Mouse (Mus musculus) heart, embryonic 16.5 days (tissue): Measurements from ENCODE around the gene Srpr. TPM values are rescaled to one million over a fixed set of nuclear protein-coding genes. Genes with fewer than 3 reads are reported as not detected.

Experiments used
- ATAC-seq: fragments of 200-750 bp; cut with Nextera tagmentation; replicated peaks from 2 replicates; pipeline ENCODE4 v1.8.0; 2017; ENCODE audit warnings: moderate number of reproducible peaks; ENCODE audit not compliant: insufficient read depth, low FRiP score; ENCODE audit errors: extremely low read depth
- H3K27ac ChIP-seq: fragments of 300-500 bp; sonication (generic); 2 replicates; pipeline ENCODE4 v1.5.1; 2014; ENCODE audit warnings: mild to moderate bottlenecking, low read length, control low read depth, moderate library complexity
- H3K27me3 ChIP-seq: fragments of 300-500 bp; sonication (generic); 2 replicates; pipeline ENCODE4 v1.6.1; 2014; ENCODE audit warnings: low read length, mixed read lengths; ENCODE audit not compliant: control insufficient read depth, insufficient read depth
- H3K36me3 ChIP-seq: fragments of 300-500 bp; sonication (generic); 2 replicates; pipeline ENCODE4 v1.6.1; 2014; ENCODE audit not compliant: control insufficient read depth, insufficient read depth
- H3K4me1 ChIP-seq: fragments of 300-500 bp; sonication (generic); 2 replicates; pipeline ENCODE4 v1.6.1; 2014; ENCODE audit warnings: low read length, mixed read lengths; ENCODE audit not compliant: control insufficient read depth, insufficient read depth
- H3K4me2 ChIP-seq: fragments of 300-500 bp; sonication (generic); 2 replicates; pipeline ENCODE4 v1.6.1; 2014; ENCODE audit warnings: low read depth, mild to moderate bottlenecking, control low read depth, low read length
- H3K4me3 ChIP-seq: fragments of 300-500 bp; sonication (generic); 2 replicates; pipeline ENCODE4 v1.5.1; 2014; ENCODE audit warnings: mild to moderate bottlenecking, control low read depth, low read length
- H3K9ac ChIP-seq: fragments of 300-500 bp; sonication (generic); 2 replicates; pipeline ENCODE4 v1.6.1; 2014; ENCODE audit warnings: low read length, control low read depth
- H3K9me3 ChIP-seq: fragments of 300-500 bp; sonication (generic); replicated peaks from 2 replicates; pipeline ENCODE4 v1.6.1; 2016; ENCODE audit warnings: low read length; ENCODE audit not compliant: control insufficient read depth
- WGBS: fragments of 180-500 bp; shearing (Covaris S2); extraction: QIAGEN DNeasy Blood & Tissue Kit; methylation state at CpG from one replicate; pipeline ENCODE4 v1.1.7; 2014; 5-methylcytosine and 5-hydroxymethylcytosine counted together
- polyA plus RNA-seq: library from polyadenylated mRNA; unstranded; fragments of >200 nt; fragmentation: Nextera tagmentation; extraction: Ambion mirVana; gene quantifications from 2 replicates; pipeline ENCODE4 v1.2.1, GENCODE M21; 2015

Gene Srpr
- polyA plus RNA-seq, 1 experiment from 2014 or later: 87.9 TPM

DNA sequence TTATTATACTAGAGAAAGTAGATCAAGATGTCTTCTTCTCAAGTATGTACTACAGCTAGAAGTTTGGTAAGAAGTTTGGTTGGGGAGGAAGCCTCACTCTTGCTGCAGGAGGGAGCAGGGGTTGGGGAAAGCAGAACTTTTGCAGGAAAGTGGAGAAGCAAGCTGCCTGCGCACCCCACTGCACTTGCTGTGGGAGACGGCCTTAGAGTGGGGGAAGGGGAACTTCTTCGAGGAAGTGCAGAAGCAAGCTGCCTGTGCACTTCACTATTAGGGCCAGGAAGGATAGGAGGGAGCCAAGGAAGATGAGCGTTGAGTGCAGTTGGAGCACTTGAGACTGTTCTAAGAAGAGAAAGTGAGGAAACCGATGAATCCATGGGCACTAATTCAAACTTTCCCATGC is 16.6 kb upstream of the Srpr start:
- no peaks in the 10 kb centered on the region for H3K9me3 ChIP-seq
- H3K4me2 ChIP-seq: no peak overlapping the region
- no peak overlapping the region for H3K4me3 ChIP-seq
- WGBS: 70% methylated on average over 5 of the region's 5 CpGs
- H3K27me3 ChIP-seq: no peaks in the 10 kb centered on the region
- no peak overlapping the region for H3K9ac ChIP-seq
- no peak overlapping the region for H3K27ac ChIP-seq
- no peak for ATAC-seq
- no peaks in the 10 kb centered on the region for H3K4me1 ChIP-seq
- peaks cover 11% of the 10 kb centered on the region; the same call in 1 of the 2 replicates for H3K36me3 ChIP-seq

- peaks cover 17% of the 10 kb centered on the region; the same call in 1 of the 2 replicates for H3K36me3 ChIP-seq
- no peak overlapping the region for H3K4me3 ChIP-seq
- no peaks in the 10 kb centered on the region for H3K27me3 ChIP-seq
- H3K4me2 ChIP-seq: no peak overlapping the region
- no peaks in the 10 kb centered on the region for H3K9me3 ChIP-seq
- ATAC-seq: no peak
- no peak overlapping the region for H3K9ac ChIP-seq
- no peaks in the 10 kb centered on the region for H3K4me1 ChIP-seq
- 71% methylated on average over 4 of the region's 4 CpGs for whole genome bisulfite sequencing
- H3K27ac ChIP-seq: no peak overlapping the region
Measured at GRCm38 (mm10) chr9:35186430-35186829, 13.5 kb upstream of the Srpr start.

GRCm38 (mm10) chr9:35187351-35187903 is 12.5 kb upstream of the Srpr start:
- H3K36me3 ChIP-seq: peaks cover 17% of the 10 kb centered on the region; the same call in 1 of the 2 replicates
- 77% methylated on average over 10 of the region's 10 CpGs for WGBS
- no peak for ATAC-seq
- H3K4me3 ChIP-seq: no peak overlapping the region
- H3K27ac ChIP-seq: no peak overlapping the region
- H3K9me3 ChIP-seq: no peaks in the 10 kb centered on the region
- H3K9ac ChIP-seq: no peak overlapping the region
- H3K4me1 ChIP-seq: no peaks in the 10 kb centered on the region
- no peak overlapping the region for H3K4me2 ChIP-seq
- no peaks in the 10 kb centered on the region for H3K27me3 ChIP-seq

- no peak overlapping the region for H3K4me3 ChIP-seq
- H3K4me2 ChIP-seq: no peak overlapping the region
- H3K9me3 ChIP-seq: no peaks in the 10 kb centered on the region
- 60% methylated on average over 22 of the region's 22 CpGs for WGBS
- H3K27ac ChIP-seq: no peak overlapping the region
- H3K4me1 ChIP-seq: no peaks in the 10 kb centered on the region
- H3K9ac ChIP-seq: no peak overlapping the region
- peaks cover 17% of the 10 kb centered on the region; the same call in 1 of the 2 replicates for H3K36me3 ChIP-seq
- H3K27me3 ChIP-seq: no peaks in the 10 kb centered on the region
- peak; percentile 78 for ATAC-seq
Measured at GRCm38 (mm10) chr9:35188700-35189099, 11.3 kb upstream of the Srpr start.

DNA sequence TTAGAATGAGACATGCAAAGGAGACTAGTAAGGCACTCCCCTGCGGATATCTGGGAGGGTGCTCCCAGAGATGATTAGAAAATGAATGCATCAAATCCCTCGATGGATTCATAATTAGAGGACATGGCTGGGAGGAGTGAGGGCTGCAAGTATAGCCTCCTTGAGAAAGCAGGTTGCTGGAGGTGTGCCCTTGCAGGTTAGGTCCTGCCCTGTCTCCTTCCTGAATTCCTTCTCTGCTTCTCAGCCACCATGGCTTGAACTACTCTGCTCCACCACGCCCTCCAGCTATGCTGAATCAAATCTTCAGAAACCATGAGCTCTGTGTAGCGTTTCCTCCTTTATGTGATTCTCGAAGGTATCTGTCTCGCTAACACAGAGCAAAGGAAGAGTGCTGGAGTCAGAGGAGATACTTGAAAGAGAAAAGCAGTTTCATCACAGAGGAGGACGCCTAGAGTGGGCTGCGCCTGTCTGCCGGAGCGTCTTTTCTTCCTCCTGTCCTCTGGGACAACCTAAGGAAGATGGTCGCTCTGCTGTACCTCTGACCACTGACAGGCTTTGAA is 6.9 kb upstream of the Srpr start:
- 77% methylated on average over 11 of the region's 11 CpGs for whole genome bisulfite sequencing

GRCm38 (mm10) chr9:35194048-35194447 is 5.9 kb upstream of the Srpr start:
- WGBS: 82% methylated on average over 3 of the region's 3 CpGs
- no peak for ATAC-seq
- Histone ChIP-seq H3K27ac (no peak overlapping the region), H3K4me2 (no peak overlapping the region), H3K9me3 (no peaks in the 10 kb centered on the region), H3K9ac (no peak overlapping the region), H3K27me3 (no peaks in the 10 kb centered on the region), H3K36me3 (peaks cover 3% of the 10 kb centered on the region; the same call in 1 of the 2 replicates), H3K4me1 (peaks cover under 1% of the 10 kb centered on the region; the same call in 1 of the 2 replicates), H3K4me3 (no peak overlapping the region)

More for the DNA sequence above, 6.9 kb upstream of the Srpr start:
- ATAC-seq: no peak
- H3K4me1 ChIP-seq: no peaks in the 10 kb centered on the region
- no peak overlapping the region for H3K4me3 ChIP-seq
- H3K27ac ChIP-seq: no peak overlapping the region
- H3K27me3 ChIP-seq: no peaks in the 10 kb centered on the region
- H3K36me3 ChIP-seq: peaks cover 9% of the 10 kb centered on the region; the same call in 1 of the 2 replicates
- no peak overlapping the region for H3K9ac ChIP-seq
- H3K4me2 ChIP-seq: no peak overlapping the region
- no peaks in the 10 kb centered on the region for H3K9me3 ChIP-seq

DNA sequence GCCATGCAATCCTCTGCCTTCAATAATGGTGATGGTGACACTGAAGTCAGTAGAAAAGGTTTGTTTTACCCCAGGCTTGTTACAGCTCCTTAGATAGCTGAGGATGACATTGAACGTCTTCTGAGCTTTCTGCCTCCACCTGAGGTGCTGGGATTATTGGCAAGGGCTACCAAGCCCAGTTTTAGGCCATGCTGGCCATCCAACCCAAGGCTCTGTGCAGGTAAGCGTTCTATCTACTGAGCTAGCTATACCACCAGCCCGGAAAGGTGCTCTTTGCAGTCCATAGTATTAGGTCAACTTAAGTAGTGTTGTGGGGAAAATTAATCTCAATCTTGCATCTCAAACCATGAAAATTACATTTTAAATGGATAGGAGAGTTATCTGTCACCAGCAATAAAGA is 2.4 kb upstream of the Srpr start:
- H3K27me3 ChIP-seq: no peaks in the 10 kb centered on the region

DNA sequence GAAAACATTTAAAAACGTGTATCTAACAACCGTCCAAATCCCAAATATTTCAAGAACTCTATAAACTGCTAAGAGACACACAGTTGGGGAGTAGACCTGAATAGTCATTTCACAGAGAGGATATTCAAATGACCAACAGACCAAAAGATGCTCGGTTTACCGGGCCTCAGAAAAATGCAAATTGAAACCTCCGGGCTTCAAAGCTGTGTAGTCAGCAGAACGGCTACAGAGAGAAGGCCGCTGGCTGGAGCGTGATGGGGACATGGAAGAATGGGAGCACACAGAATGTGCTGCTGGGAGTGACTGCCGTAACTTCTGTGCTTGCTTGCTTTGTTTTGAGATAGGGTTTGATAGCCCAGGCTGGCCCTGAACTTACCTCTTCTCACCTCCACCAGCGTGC is 1.6 kb upstream of the Srpr start:
- no peak overlapping the region for H3K9ac ChIP-seq
- H3K36me3 ChIP-seq: no peaks in the 10 kb centered on the region
- 82% methylated on average over 10 of the region's 10 CpGs for WGBS
- no peaks in the 10 kb centered on the region for H3K9me3 ChIP-seq
- H3K27ac ChIP-seq: no peak overlapping the region
- no peak overlapping the region for H3K4me3 ChIP-seq
- H3K4me2 ChIP-seq: no peak overlapping the region
- H3K4me1 ChIP-seq: peaks cover 11% of the 10 kb centered on the region
- no peak for ATAC-seq
- H3K27me3 ChIP-seq: no peaks in the 10 kb centered on the region

More for the DNA sequence above, 2.4 kb upstream of the Srpr start:
- Histone ChIP-seq H3K27ac (no peak overlapping the region), H3K4me2 (no peak overlapping the region), H3K4me1 (peaks cover 11% of the 10 kb centered on the region), H3K9me3 (no peaks in the 10 kb centered on the region), H3K9ac (no peak overlapping the region), H3K36me3 (no peaks in the 10 kb centered on the region), H3K4me3 (no peak overlapping the region)
- no peak for ATAC-seq
- 89% methylated on average over 3 of the region's 3 CpGs for WGBS

GRCm38 (mm10) chr9:35198945-35199771 is 817 bp upstream of the Srpr start:
- peak; percentile 62 for ATAC-seq

More at GRCm38 (mm10) chr9:35198945-35199771, 817 bp upstream of the Srpr start:
- H3K9ac ChIP-seq: peak overlapping the region; percentile 69
- H3K27me3 ChIP-seq: no peaks in the 10 kb centered on the region
- H3K9me3 ChIP-seq: no peaks in the 10 kb centered on the region
- H3K36me3 ChIP-seq: 0 out of 2 replicates have a peak, but pooled peaks cover under 1% of the 10 kb centered on the region
- peak overlapping the region; percentile 13 for H3K27ac ChIP-seq
- peak overlapping the region; percentile 54 for H3K4me3 ChIP-seq
- WGBS: 24% methylated on average over 18 of the region's 18 CpGs
- H3K4me2 ChIP-seq: peak overlapping the region; percentile 76
- H3K4me1 ChIP-seq: peaks cover 11% of the 10 kb centered on the region
